Mouse (Mus musculus): ENCODE measurements at regions not wholly inside any gene's neighbourhood (a gene's known extent, or its start where the extent isn't known, plus 50 kb on each side); places are given as distances from the start of the nearest gene placed in this dataset.
"Not testable (repeated sequence)": the region's sequence is repeated elsewhere in the genome, so short reads cannot be mapped to it uniquely, and the experiment has no call there.

- DNase-seq (ENCODE audit: low read depth): not testable (repeated sequence)
These were observed 790.7 kb downstream of the Prdm13 start for GRCm38 (mm10) chr4:20895081-20895480.

GRCm38 (mm10) chr4:20893872-20894271, 791.9 kb downstream of the Prdm13 start:
- DNase-seq (ENCODE audit: low read depth): peak; percentile 35
- TF ChIP-seq CTCF (IDR thresholded peaks at IDR 0.05; ENCODE audit: borderline replicate concordance, extremely low read depth, insufficient read depth, insufficient read length): no peak
- no peak for TF ChIP-seq POLR2A (IDR thresholded peaks at IDR 0.05; ENCODE audit: borderline replicate concordance, extremely low read depth, insufficient read depth, insufficient read length, poor library complexity, severe bottlenecking)

GRCm38 (mm10) chr4:20860696-20861428, 824.9 kb downstream of the Prdm13 start:
- DNase-seq (ENCODE audit: low read depth): no peak
- TF ChIP-seq POLR2A (IDR thresholded peaks at IDR 0.05; ENCODE audit: borderline replicate concordance, extremely low read depth, insufficient read depth, insufficient read length, poor library complexity, severe bottlenecking): no peak
- TF ChIP-seq CTCF (IDR thresholded peaks at IDR 0.05; ENCODE audit: borderline replicate concordance, extremely low read depth, insufficient read depth, insufficient read length): no peak

- not testable (repeated sequence) for DNase-seq (ENCODE audit: low read depth)
These were observed 825.7 kb downstream of the Prdm13 start for GRCm38 (mm10) chr4:20860066-20860465.

- TF ChIP-seq POLR2A (IDR thresholded peaks at IDR 0.05; ENCODE audit: borderline replicate concordance, extremely low read depth, insufficient read depth, insufficient read length, poor library complexity, severe bottlenecking): no peak
- no peak for TF ChIP-seq CTCF (IDR thresholded peaks at IDR 0.05; ENCODE audit: borderline replicate concordance, extremely low read depth, insufficient read depth, insufficient read length)
- DNase-seq (ENCODE audit: low read depth): no peak
These were observed 837.3 kb downstream of the Prdm13 start for GRCm38 (mm10) chr4:20848424-20848823.

GRCm38 (mm10) chr4:20844570-20844969, 841.2 kb downstream of the Prdm13 start:
- DNase-seq (ENCODE audit: low read depth): peak; percentile 41
- TF ChIP-seq CTCF (IDR thresholded peaks at IDR 0.05; ENCODE audit: borderline replicate concordance, extremely low read depth, insufficient read depth, insufficient read length) (no peak), POLR2A (IDR thresholded peaks at IDR 0.05; ENCODE audit: borderline replicate concordance, extremely low read depth, insufficient read depth, insufficient read length, poor library complexity, severe bottlenecking) (no peak)

All from brain, embryonic 14.5 days (tissue).